Mouse (Mus musculus) layer of hippocampus, adult 2 months (tissue): ENCODE data around the gene Csf3. TPM values are rescaled to one million over a fixed set of nuclear protein-coding genes. Genes with fewer than 3 reads are reported as not detected.
"Not testable (repeated sequence)": the region's sequence is repeated elsewhere in the genome, so short reads cannot be mapped to it uniquely, and the experiment has no call there.

Experiments
- DNase-seq, 2 experiments: peaks; one replicate each; pipeline ENCODE4 v3.0.0; 2022; ENCODE audit warnings: low spot score in 2 of 2
- H3K27ac ChIP-seq: fragments of 200-600 bp; 2 replicates; pipeline ENCODE4 v1.8.1; 2022
- H3K4me3 ChIP-seq: fragments of 200-600 bp; 2 replicates; pipeline ENCODE4 v1.8.1; 2022; ENCODE audit warnings: mild to moderate bottlenecking
- CTCF ChIP-seq: fragments of 200-600 bp; conservative IDR thresholded peaks from 2 replicates; pipeline ENCODE4 v1.8.1; 2022; ENCODE audit warnings: antibody characterized with exemption, mild to moderate bottlenecking, moderate library complexity
- total RNA-seq, 2 experiments: library from RNA; stranded (reverse); gene quantifications; 2 replicates each; pipeline ENCODE4 v1.2.3; 2021

Gene Csf3
- total RNA-seq, 2 experiments from 2014 or later = not detected

DNA sequence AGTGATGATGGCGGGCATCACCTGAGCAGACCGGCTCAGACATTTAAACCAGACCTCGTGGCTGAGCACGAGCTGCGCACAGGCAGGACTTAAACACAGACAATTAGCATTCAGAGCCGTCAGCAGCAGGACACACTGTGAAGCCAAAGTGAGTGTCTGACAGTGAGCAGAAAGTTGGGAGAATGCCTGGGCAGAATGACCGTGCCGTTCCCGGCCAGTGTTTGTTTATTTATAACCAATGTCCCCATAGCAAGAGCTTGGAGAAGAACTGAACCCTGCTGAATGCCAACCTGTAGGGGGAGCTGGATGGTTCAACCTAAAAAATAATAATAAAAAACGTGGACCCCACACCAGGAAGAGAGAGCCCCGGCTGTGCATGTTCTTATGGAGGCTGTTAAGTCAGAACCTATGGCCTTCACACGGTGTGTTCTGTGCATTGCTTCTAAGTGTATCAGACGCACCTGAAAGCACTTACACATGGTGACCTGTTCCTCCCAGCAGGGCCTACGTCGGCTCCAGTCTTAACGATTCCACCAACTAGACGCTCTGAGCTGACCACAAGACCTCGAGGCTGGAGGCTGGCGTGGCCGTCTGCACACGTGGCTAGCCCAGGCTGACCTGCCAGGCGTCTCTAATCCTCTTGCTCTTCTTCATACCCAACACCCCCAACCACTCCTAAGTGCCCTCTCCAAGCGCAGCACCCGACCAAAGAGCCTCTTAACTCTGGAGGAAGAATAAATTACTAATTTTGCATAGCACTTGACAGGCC lies 20.6 kb downstream of the Csf3 start:
- Histone ChIP-seq H3K4me3 (no peak overlapping the region), H3K27ac (peak overlapping the region; percentile 74)
- DNase-seq = no peak
- peak; percentile 80 for TF ChIP-seq CTCF

- TF ChIP-seq CTCF = no peak
Measured at GRCm38 (mm10) chr11:98723098-98723497, 22.0 kb downstream of the Csf3 start.

GRCm38 (mm10) chr11:98725926-98726506 lies 25.0 kb downstream of the Csf3 start:
- Histone ChIP-seq H3K4me3 (no peak overlapping the region), H3K27ac (no peak overlapping the region)
- no peak for TF ChIP-seq CTCF
- no peak for DNase-seq

More at GRCm38 (mm10) chr11:98723098-98723497, 22.0 kb downstream of the Csf3 start:
- DNase-seq = no peak
- peak overlapping the region; percentile 74; the same call in 1 of the 2 replicates for H3K27ac ChIP-seq
- no peak overlapping the region for H3K4me3 ChIP-seq

GRCm38 (mm10) chr11:98729119-98729588 lies 28.1 kb downstream of the Csf3 start, which contains the start of gene Med24:
Gene Med24, minus strand, starts transcription at chr11:98729435.
- peak within 1 kb of the TSS; percentile 90 for H3K27ac ChIP-seq
- TF ChIP-seq CTCF = no peak
- H3K4me3 ChIP-seq = peak within 1 kb of the TSS; percentile 83
- peak; percentile 85 to 93 for DNase-seq

GRCm38 (mm10) chr11:98730727-98731126 lies 29.7 kb downstream of the Csf3 start:
- Histone ChIP-seq H3K27ac (peak overlapping the region; percentile 90), H3K4me3 (no peak overlapping the region)
- TF ChIP-seq CTCF = no peak
- DNase-seq = no peak

DNA sequence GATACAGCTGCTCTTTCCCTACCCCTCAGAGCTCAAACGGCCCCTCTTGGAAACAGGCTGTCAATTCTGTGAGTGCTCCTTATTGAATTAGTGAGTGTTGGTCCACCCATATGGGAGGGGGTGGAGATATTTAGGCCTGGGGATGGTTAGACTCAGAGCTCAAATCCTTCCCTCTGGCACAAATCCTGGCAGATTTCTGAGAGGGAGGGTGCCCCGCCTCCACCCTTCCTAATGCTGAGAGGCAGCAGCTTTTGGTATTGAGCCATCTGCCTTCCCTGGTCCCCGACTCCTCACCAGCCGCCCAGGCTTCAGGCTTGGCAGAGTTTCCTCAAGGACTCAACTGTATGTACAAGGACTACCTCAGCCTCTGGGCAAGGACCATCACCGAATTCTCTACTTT lies 30.1 kb downstream of the Csf3 start:
- peak overlapping the region; percentile 90 for H3K27ac ChIP-seq
- TF ChIP-seq CTCF = no peak
- peak; percentile 76 to 90 for DNase-seq

DNA sequence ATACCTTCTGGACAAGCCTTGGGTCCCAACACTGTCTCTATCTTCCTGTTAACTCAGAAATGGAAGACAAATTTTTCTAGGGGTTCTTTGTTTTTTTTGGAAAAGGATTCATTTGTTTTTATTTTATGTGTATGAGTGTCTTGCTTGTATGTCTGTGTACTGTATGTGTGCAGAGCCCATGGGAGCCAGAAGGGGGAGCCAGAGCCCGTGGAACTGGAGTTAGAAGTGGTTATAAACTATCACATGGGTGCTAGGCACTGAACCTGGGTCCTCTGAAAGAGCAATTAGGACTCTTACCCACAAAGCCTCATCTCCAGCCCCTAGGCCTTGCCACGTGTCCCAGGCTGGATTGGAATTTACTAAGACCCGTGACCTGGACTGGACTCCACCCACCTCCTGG lies 33.0 kb downstream of the Csf3 start:
- no peak for DNase-seq
- peak overlapping the region; percentile 100 for H3K27ac ChIP-seq
- no peak overlapping the region for H3K4me3 ChIP-seq
- peak; percentile 64 for TF ChIP-seq CTCF

More for the DNA sequence above, 30.1 kb downstream of the Csf3 start:
- H3K4me3 ChIP-seq = no peak overlapping the region

- TF ChIP-seq CTCF = no peak
- peak overlapping the region; percentile 100 for H3K27ac ChIP-seq
- DNase-seq = peak in 1 of 2 experiments; percentile 25
- H3K4me3 ChIP-seq = no peak overlapping the region
Measured at GRCm38 (mm10) chr11:98735111-98735510, 34.0 kb downstream of the Csf3 start.

- Histone ChIP-seq H3K27ac (peak overlapping the region; percentile 100), H3K4me3 (no peak overlapping the region)
- no peak for TF ChIP-seq CTCF
- DNase-seq = no peak
Measured at GRCm38 (mm10) chr11:98736176-98736575, 35.1 kb downstream of the Csf3 start.

DNA sequence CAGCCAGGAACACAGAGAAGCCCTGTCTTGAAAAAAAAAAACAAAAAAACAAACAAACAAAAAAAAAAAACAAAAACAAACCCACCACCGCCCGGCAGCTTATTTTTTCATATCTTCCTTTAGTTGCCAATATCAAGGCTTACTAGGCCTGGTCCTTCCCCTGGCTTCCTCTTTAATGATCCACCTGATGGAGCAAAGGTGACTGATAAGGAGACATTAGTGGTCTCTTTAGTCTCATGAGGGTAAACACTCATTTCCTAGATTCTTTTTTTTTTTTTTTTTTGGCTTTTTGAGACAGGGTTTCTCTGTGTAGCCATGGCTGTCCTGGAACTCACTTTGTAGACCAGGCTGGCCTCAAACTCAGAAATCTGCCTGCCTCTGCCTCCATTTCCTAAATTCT lies 36.2 kb downstream of the Csf3 start:
- not testable (repeated sequence) for H3K4me3 ChIP-seq, DNase-seq
- H3K27ac ChIP-seq = peak overlapping the region; percentile 100; the same call in 1 of the 2 replicates

DNA sequence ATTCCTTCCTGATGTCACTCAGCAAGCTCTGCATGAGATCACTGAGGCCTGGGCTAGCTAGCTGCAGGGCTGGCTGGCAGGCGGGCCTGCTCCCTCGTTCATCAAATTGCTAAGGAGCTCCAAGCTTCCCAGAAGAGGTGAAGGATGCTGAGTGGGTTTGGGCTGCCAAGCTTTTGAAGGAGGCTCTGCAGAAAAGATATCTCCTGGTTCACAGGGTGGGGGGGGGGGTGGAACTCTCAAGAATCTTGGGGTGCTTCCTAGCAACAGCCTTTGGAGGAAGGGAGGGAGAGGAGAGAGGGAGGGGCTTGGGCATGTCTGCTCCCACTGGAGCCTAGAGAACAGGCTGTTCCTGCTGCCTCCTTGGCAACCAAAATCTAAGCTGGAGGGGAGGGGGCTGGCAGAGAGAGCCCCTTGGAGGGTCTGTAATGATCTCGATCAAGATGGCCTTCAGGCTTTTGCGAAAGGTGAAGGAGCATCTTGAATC lies 37.4 kb downstream of the Csf3 start:
- no peak for DNase-seq
- Histone ChIP-seq H3K27ac (peak overlapping the region; percentile 100), H3K4me3 (no peak overlapping the region)
- TF ChIP-seq CTCF = no peak

DNA sequence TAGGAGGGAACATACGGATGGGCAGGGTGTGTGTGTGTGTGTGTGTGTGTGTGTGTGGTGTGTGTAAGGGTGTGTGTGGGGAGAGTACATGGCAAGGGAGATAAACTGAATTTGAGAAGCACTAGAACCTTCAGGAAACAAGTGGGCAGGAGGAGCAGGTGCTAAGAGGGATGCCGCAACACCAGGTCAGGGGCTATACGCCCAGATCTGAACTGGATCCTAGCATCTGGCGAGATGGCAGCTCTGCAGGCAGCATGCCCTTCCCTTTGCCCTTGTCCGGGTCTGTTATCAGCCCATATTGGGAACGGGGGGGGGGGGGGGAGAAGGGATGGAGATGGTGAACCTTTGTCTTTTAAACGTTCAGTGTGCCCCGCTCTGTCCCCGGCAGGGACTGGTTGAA lies 37.9 kb downstream of the Csf3 start:
- no peak for TF ChIP-seq CTCF
- H3K27ac ChIP-seq = peak overlapping the region; percentile 100
- no peak overlapping the region for H3K4me3 ChIP-seq
- no peak for DNase-seq

DNA sequence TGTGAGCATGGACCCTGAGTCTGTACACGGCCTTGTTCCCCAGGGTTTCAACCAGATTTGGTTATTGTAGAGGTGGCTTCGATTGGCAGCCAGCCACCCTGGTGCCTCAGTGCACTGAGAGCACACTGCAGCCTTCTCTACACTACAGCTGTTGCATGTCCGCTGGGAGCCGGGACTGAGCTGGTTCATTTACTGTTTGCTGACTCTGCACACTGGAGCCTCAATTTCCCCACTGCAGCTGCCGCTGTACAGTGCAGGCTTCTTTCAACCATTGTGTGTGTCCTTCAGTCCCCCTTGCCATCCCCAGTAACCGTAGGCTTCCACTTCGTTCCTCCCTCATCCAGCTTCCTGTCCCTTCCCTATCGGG lies 38.9 kb downstream of the Csf3 start:
- DNase-seq = no peak
- Histone ChIP-seq H3K27ac (peak overlapping the region; percentile 100), H3K4me3 (peak overlapping the region; percentile 100)
- TF ChIP-seq CTCF = no peak
